Mouse (Mus musculus) embryonic facial prominence, embryonic 10.5 days (tissue): ENCODE measurements around the gene 1600002K03Rik. TPM values are rescaled to one million over a fixed set of nuclear protein-coding genes. Genes with fewer than 3 reads are reported as not detected.

Experiments
- DNase-seq: peaks from one replicate; pipeline ENCODE4 v3.0.0-alpha.2; 2017; ENCODE audit warnings: low spot score
- H3K27ac ChIP-seq: fragments of 300-500 bp; sonication (generic); replicated peaks from 2 replicates; pipeline ENCODE4 v1.5.1; 2016; ENCODE audit warnings: mild to moderate bottlenecking
- H3K27me3 ChIP-seq: fragments of 300-500 bp; sonication (generic); replicated peaks from 2 replicates; pipeline ENCODE4 v1.6.1; 2016; ENCODE audit warnings: low read depth, mild to moderate bottlenecking; ENCODE audit not compliant: poor library complexity, severe bottlenecking
- H3K36me3 ChIP-seq: fragments of 300-500 bp; sonication (generic); replicated peaks from 2 replicates; pipeline ENCODE4 v1.6.1; 2016; ENCODE audit warnings: mild to moderate bottlenecking, moderate library complexity
- H3K4me1 ChIP-seq: fragments of 300-500 bp; sonication (generic); 2 replicates; pipeline ENCODE4 v1.6.1; 2016
- H3K4me3 ChIP-seq: fragments of 300-500 bp; sonication (generic); 2 replicates; pipeline ENCODE4 v1.5.1; 2016; ENCODE audit warnings: mild to moderate bottlenecking, moderate library complexity
- H3K9me3 ChIP-seq: fragments of 300-500 bp; sonication (generic); 2 replicates; pipeline ENCODE4 v1.6.1; 2016; ENCODE audit warnings: mild to moderate bottlenecking
- WGBS: fragments of 180-500 bp; shearing (Covaris S2); methylation state at CpG from one replicate; pipeline ENCODE4 v1.1.7; 2016; 5-methylcytosine and 5-hydroxymethylcytosine counted together
- polyA plus RNA-seq: library from polyadenylated mRNA; unstranded; fragments of >200 nt; fragmentation: Nextera tagmentation; extraction: Ambion mirVana; gene quantifications from 2 replicates; pipeline ENCODE4 v1.2.1, GENCODE M21; 2016

The 1600002K03Rik gene
- polyA plus RNA-seq, 1 experiment from 2014 or later = 12.0 TPM

GRCm38 (mm10) chr10:80143664-80144063 lies 29.1 kb upstream of the 1600002K03Rik start:
- DNase-seq = no peak
- no peak overlapping the region for H3K27ac ChIP-seq
- 0 out of 2 replicates have a peak, but pooled peaks cover 8% of the 10 kb centered on the region for H3K27me3 ChIP-seq
- peaks cover 83% of the 10 kb centered on the region for H3K4me1 ChIP-seq
- H3K4me3 ChIP-seq = peak overlapping the region; percentile 99; the same call in 1 of the 2 replicates
- H3K36me3 ChIP-seq = peaks cover 39% of the 10 kb centered on the region
- no peaks in the 10 kb centered on the region for H3K9me3 ChIP-seq
- 95% methylated on average over 7 of the region's 7 CpGs for WGBS

GRCm38 (mm10) chr10:80144159-80144558 lies 28.6 kb upstream of the 1600002K03Rik start:
- DNase-seq = no peak
- H3K27me3 ChIP-seq = 0 out of 2 replicates have a peak, but pooled peaks cover 8% of the 10 kb centered on the region
- no peak overlapping the region for H3K27ac ChIP-seq
- WGBS = 94% methylated on average over 12 of the region's 12 CpGs
- H3K9me3 ChIP-seq = no peaks in the 10 kb centered on the region
- peak overlapping the region; percentile 99; the same call in 1 of the 2 replicates for H3K4me3 ChIP-seq
- H3K4me1 ChIP-seq = peaks cover 80% of the 10 kb centered on the region
- H3K36me3 ChIP-seq = peaks cover 39% of the 10 kb centered on the region

- no peaks in the 10 kb centered on the region for H3K9me3 ChIP-seq
- peak overlapping the region; percentile 99 for H3K4me3 ChIP-seq
- 77% methylated on average over 20 of the region's 20 CpGs for WGBS
- 0 out of 2 replicates have a peak overlapping the region, but pooled peaks have one; percentile 40 for H3K27ac ChIP-seq
- 0 out of 2 replicates have a peak, but pooled peaks cover 5% of the 10 kb centered on the region for H3K27me3 ChIP-seq
- peaks cover 75% of the 10 kb centered on the region for H3K4me1 ChIP-seq
- DNase-seq = peak; percentile 79
- peaks cover 47% of the 10 kb centered on the region for H3K36me3 ChIP-seq
Measured at GRCm38 (mm10) chr10:80144864-80145838, 27.6 kb upstream of the 1600002K03Rik start.

- WGBS = 89% methylated on average over 6 of the region's 6 CpGs
- Histone ChIP-seq H3K9me3 (no peaks in the 10 kb centered on the region), H3K4me3 (peak overlapping the region; percentile 99), H3K4me1 (peaks cover 70% of the 10 kb centered on the region), H3K27ac (0 out of 2 replicates have a peak overlapping the region, but pooled peaks have one; percentile 40), H3K27me3 (no peaks in the 10 kb centered on the region), H3K36me3 (peaks cover 54% of the 10 kb centered on the region)
- DNase-seq = no peak
Measured at GRCm38 (mm10) chr10:80145896-80146295, 26.8 kb upstream of the 1600002K03Rik start.

- Histone ChIP-seq H3K27me3 (no peaks in the 10 kb centered on the region), H3K9me3 (no peaks in the 10 kb centered on the region), H3K4me1 (peaks cover 66% of the 10 kb centered on the region), H3K4me3 (peak overlapping the region; percentile 99), H3K27ac (peak overlapping the region; percentile 100; the same call in 1 of the 2 replicates), H3K36me3 (peaks cover 61% of the 10 kb centered on the region)
- WGBS = 67% methylated on average over 4 of the region's 4 CpGs
- no peak for DNase-seq
Measured at GRCm38 (mm10) chr10:80146568-80147011, 26.2 kb upstream of the 1600002K03Rik start.

GRCm38 (mm10) chr10:80147146-80147718 lies 25.5 kb upstream of the 1600002K03Rik start:
- Histone ChIP-seq H3K4me1 (peaks cover 68% of the 10 kb centered on the region), H3K27me3 (no peaks in the 10 kb centered on the region), H3K36me3 (peaks cover 67% of the 10 kb centered on the region), H3K4me3 (peak overlapping the region; percentile 99), H3K9me3 (no peaks in the 10 kb centered on the region), H3K27ac (peak overlapping the region; percentile 100)
- no peak for DNase-seq
- WGBS = 81% methylated on average over 5 of the region's 5 CpGs

- Histone ChIP-seq H3K36me3 (peaks cover 75% of the 10 kb centered on the region), H3K4me3 (peak within 1 kb of the TSS; percentile 99), H3K9me3 (no peaks in the 10 kb centered on the region), H3K27ac (peak within 1 kb of the TSS; percentile 100), H3K4me1 (peaks cover 69% of the 10 kb centered on the region), H3K27me3 (no peaks in the 10 kb centered on the region)
- WGBS = 1% methylated on average over 42 of the region's 42 CpGs
- DNase-seq = peak; percentile 89
Measured at GRCm38 (mm10) chr10:80147719-80148601, 24.8 kb upstream of the 1600002K03Rik start, which contains the start of gene Midn. Gene Midn (plus strand): TSS chr10:80148272.

GRCm38 (mm10) chr10:80148610-80149290 lies 24.0 kb upstream of the 1600002K03Rik start:
- peaks cover 70% of the 10 kb centered on the region for H3K4me1 ChIP-seq
- peak overlapping the region; percentile 100 for H3K27ac ChIP-seq
- no peaks in the 10 kb centered on the region for H3K27me3 ChIP-seq
- H3K36me3 ChIP-seq = peaks cover 78% of the 10 kb centered on the region
- WGBS = under 1% methylated on average over 57 of the region's 57 CpGs
- H3K4me3 ChIP-seq = peak overlapping the region; percentile 99
- H3K9me3 ChIP-seq = no peaks in the 10 kb centered on the region
- DNase-seq = peak; percentile 97

- Histone ChIP-seq H3K27me3 (no peaks in the 10 kb centered on the region), H3K36me3 (peaks cover 78% of the 10 kb centered on the region), H3K9me3 (no peaks in the 10 kb centered on the region), H3K27ac (peak overlapping the region; percentile 100), H3K4me1 (peaks cover 71% of the 10 kb centered on the region), H3K4me3 (peak overlapping the region; percentile 99)
- peak; percentile 100 for DNase-seq
- WGBS = under 1% methylated on average over 88 of the region's 88 CpGs
Measured at GRCm38 (mm10) chr10:80149291-80150225, 23.2 kb upstream of the 1600002K03Rik start.

GRCm38 (mm10) chr10:80150226-80151210 lies 22.2 kb upstream of the 1600002K03Rik start:
- peak overlapping the region; percentile 99 for H3K4me3 ChIP-seq
- peaks cover 73% of the 10 kb centered on the region for H3K4me1 ChIP-seq
- H3K27me3 ChIP-seq = no peaks in the 10 kb centered on the region
- H3K27ac ChIP-seq = peak overlapping the region; percentile 100
- peak; percentile 93 for DNase-seq
- under 1% methylated on average over 62 of the region's 71 CpGs for WGBS
- H3K9me3 ChIP-seq = no peaks in the 10 kb centered on the region
- peaks cover 78% of the 10 kb centered on the region for H3K36me3 ChIP-seq
